Mouse (Mus musculus) ES-E14 (cell line): ENCODE results near the gene Ssb.

Experiments used
- MAFK ChIP-seq: IDR thresholded peaks from 2 replicates; pipeline ENCODE4 v1.6.1; 2014; ENCODE audit warnings: mild to moderate bottlenecking, low read depth, low read length, inconsistent platforms; ENCODE audit not compliant: insufficient read depth
- ZC3H11A ChIP-seq: IDR thresholded peaks from 2 replicates; pipeline ENCODE4 v1.6.1; 2012; ENCODE audit warnings: low read depth, mild to moderate bottlenecking, inconsistent platforms, low read length, borderline replicate concordance

- TF ChIP-seq ZC3H11A = no peak
- TF ChIP-seq MAFK = no peak
These were observed 44.8 kb upstream of the Ssb start for GRCm38 (mm10) chr2:69816575-69816974.
